Mouse (Mus musculus) brain, embryonic 18.5 days (tissue): ENCODE measurements around the gene Cacybp.

Source experiments
- DNase-seq: peaks from one replicate; pipeline ENCODE4 v3.0.0-alpha.2; 2012; ENCODE audit warnings: low read depth, low spot score

The Cacybp gene

DNA sequence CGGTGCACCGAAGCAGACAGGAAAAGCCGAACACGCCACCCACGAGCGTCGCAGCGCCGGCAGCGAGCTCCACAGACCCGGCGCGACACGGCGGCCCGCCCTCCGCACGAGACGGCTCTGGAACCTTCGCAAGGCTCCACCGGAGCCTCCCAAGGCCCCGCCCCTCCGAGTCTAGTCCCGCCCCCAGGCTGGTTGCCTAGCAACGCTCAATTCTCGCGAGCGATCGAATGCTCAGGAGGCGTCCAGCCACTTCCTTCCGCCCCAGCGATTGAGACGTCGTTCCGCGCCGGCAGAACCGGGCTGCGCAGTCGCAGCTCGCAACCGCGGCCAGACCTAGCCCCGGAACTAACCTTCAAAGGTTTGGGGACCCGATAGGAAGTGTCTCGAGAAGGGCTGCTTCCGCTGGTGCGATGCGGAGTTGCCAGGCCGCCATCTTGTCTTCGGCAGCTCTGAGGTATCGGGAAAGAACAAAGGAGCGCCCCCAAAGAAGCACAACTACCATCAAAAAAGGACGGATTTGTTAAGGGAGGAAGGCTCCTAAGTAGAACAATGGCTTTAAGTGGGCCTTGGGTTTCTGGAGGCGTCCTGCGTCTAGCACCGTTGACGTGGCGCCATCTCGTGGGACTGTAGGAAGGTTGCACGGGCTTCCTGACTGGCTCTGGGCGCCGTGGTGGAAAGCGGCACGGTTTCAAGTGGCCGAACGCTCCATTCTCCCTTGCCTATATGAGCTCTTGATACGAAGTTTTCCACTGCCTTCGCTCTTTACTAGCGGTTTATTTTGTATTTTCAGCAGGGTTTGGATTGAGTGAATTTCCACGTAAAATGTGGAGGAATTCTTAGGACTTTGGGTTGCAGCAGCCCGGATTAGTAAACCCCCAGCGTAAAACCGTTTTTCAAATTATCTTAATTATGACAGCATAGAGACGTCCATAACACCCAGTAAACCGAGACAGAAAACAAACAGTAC lies at the start of gene Cacybp:
Gene Cacybp, minus strand, starts transcription at position 173 of the 967 bp plus-strand sequence.
- peak; percentile 98 for DNase-seq

DNA sequence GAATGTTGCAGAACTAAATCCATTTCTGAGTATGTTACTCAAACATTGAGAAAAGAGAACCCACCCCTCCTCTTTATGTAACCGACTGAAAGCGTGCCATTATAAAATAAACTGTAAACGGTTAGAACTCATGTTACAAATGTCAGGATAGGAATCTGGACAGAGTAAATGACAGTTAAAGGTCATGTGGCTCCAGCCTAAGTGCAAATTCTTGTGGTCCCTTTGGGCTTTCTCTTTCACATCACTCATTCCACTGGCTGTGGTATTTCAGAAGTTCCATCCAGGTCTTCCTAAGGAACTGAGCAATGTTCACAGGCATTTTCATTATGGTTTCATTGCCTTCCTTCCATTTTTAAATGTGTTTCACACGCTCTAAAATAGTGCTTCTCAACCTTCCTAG lies 49.7 kb upstream of the Cacybp start:
- no peak for DNase-seq

DNA sequence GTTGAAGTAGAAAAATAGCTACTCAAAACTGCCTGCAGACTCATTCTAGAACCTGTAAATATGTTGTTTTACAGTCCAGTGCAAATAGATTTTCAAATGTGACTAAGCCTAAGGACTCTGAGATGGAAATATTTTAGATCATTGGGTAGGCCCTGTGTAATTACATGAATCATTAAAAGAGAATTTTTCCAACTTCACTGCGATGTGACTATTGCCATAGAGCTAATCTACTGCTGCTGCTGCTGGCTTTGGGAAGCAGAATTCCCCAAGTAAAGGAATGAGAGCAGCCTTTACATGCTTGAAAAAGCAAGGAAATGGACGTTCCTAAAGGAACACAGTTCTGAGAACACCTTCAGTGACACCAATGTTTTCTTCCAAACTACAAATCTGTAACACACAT lies 49.2 kb upstream of the Cacybp start:
- no peak for DNase-seq

DNA sequence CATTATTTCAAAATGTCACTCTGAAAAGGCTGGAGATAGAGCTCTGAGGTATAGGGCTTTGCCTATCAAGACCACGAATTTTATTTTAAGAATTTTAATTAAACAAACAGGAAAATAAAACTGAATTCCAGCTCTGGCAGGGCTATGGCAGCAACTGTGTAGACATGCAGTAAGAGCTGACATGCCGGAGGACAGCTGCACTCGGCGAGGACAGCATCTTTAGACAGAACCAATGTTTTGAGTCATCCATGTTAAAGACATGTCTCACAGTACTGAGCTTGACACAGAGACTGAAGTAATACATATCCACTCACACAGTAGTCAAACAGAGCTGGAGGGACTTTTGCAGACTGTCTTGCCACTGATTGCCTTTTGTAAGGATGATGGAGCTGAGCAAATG lies 47.9 kb upstream of the Cacybp start:
- DNase-seq, result no peak

DNA sequence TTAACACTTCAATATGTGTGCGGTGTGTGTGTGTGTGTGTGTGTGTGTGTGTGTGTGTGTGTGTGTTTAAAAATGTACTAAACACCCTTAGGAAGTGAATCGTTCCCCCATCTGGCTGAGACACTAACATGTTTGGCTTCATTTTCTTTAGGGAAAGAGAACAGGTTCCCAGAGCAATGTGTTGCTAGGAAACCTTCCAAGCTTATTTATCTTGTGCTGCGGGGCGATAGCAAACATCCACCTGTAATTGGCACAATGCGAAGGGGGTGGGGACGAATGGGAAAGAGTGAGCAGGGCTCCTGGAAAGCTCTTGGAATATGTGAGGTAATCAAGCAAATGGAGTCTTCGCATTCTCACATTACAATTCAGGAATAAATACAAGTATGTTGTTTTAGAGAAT lies 47.2 kb upstream of the Cacybp start:
- peak; percentile 56 for DNase-seq

DNA sequence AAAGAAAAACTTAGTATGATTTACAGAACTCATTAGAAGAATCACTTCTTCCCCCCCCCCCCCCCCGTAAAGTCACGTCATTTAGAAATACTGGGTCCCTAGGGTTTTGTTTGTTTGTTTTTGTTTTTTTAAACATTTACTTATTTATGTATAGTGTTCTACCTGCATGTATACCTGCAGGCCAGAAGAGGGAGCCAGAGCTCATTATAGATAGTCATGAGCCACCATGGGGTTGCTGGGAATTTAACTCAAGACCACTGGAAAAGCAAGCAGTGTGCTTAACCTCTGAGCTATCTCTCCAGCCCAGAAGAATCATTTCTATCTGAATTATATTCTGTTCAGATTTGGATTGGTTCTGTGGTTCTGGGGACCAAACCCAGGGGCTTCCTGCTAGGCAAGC lies 40.4 kb upstream of the Cacybp start:
- no peak for DNase-seq

DNA sequence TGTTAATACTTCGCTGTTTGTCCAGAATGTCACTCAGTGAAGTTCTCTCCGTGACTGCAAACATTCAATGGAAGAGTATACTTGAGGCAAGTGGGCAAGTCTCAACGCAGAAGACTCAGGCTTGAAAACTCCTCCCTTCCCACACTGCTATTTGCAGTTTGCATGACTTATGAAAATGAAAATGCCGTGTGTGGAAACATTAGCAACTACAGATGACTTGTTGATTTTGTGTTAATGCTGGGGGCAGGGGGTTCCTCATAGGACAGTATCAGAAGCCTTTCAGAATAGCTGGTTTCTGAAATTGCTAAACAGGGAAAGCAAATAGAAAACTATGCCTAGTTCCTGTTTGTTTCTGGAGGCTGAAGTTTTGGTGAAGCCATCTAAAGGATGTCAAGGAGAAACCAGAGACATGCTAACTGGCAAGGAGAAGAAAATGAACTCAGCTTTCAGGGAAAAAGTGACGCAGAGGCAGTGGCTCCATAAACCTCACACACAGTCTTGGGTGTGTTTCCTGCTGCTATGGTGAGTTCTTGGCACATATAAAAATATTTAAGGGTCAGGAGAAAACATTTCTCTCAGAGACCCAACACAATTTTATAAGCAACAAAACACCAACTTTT lies 38.8 kb upstream of the Cacybp start:
- DNase-seq, result no peak

DNA sequence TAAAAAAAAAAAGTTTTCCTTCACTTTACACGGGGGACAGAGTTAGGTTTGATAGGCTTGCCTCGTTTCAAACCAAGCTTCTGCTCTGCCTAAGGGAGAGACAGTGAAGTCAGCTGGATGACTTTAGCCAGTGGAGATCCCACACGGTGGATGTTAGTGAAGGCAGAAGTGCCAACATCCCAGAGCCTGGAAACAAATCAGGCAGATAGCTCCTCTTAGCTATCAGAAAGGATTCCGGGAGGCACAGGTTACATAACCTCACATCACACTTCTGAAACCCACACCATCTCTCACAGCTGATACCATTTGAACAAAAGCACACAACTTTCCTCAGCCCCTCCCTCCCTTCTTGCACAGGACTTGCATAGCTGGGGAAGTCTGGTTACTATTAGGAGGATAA lies 38.1 kb upstream of the Cacybp start:
- no peak for DNase-seq

DNA sequence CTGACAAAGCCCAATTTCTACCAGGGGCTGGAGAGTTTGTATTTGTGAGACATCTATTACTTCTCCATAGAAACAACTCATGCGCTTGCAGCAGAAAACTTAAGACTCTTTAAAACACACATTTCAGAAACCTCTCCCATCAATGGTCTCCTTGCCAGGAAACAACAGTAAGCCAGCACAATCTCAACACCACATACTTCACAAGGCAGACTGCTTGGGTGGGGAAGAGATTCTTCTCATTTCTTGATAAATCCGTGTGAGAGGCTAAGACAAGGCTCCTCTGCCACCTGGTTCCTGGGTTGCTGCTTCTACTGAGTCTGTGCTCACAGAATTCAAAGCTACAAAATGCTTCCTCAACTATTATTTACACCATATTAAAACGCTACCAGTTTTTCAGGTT lies 37.1 kb upstream of the Cacybp start:
- no peak for DNase-seq

DNA sequence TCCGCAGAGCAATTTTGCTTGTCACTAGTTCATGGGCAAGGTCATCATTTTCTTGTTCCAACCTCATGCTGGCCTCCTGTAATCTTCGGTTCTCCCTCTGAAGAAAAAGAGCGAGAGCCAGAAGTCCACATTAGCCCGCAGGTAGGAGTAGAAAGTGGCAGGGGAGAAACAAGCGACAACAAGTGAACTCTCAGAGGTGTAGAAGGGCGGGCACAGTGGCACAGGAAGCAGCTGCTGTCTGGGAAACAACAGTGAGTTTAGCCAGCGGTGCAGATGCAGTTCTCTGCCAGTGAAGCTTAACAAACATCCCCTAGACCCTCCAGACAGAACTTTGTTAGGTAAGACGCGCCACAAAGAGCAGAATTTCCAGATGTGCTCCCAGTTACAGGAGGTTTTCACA lies 34.8 kb upstream of the Cacybp start:
- no peak for DNase-seq

DNA sequence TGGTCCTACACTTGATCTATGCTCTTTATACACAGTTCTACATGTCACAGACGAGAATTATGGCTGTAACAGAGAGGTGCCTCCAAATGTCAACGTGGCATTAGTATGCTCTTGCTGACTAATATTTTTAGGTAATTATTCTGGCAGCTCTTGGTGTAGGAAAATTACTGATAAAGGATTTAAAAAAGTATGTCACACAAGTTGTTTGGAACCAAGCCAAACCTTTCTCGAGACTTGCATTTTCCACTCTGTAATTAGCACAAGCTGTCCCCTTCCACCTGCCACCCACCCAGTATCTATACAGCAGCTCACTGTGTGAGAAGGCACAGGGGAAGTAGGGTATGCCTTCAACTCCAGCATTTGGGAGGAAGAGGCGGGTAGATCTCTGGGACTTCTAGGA lies 34.2 kb upstream of the Cacybp start:
- DNase-seq, result no peak

DNA sequence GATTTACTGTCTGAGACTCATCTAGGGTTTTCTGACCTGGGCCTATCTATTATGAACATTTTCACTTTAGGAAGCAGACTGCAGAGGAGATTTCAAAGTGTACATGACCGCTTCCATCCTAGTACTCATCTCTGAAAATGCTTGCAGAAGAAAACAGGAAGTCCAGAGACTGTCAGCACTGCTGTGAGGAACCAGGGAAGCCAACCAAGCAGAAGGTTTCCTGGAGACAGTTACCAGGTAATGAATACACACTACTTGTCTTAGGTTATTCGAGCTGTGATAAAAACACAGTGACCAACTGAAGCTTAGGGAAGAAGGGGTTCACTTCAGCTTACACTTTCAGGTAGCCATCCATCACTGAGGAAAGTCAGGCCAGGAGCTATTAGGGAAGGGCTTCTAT lies 33.3 kb upstream of the Cacybp start:
- no peak for DNase-seq

DNA sequence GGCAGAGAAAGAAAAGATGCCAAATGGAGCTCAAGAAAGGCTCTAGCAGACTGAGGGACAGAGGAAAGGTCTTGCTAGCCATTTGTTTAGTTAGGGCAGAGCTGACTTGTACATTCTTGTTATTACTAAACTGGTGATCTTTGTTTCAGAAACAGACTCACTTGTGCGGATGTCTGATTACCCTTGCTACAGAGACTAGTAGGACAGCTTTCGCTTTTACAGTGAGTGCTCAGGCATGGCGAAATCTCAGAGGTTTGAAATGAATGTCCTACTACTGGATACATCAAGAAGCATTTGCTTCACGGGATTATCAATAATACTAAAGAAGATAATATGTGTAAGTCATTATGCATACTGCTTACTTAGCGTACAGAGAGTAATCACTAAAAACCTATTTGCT lies 32.0 kb upstream of the Cacybp start:
- DNase-seq, result no peak

DNA sequence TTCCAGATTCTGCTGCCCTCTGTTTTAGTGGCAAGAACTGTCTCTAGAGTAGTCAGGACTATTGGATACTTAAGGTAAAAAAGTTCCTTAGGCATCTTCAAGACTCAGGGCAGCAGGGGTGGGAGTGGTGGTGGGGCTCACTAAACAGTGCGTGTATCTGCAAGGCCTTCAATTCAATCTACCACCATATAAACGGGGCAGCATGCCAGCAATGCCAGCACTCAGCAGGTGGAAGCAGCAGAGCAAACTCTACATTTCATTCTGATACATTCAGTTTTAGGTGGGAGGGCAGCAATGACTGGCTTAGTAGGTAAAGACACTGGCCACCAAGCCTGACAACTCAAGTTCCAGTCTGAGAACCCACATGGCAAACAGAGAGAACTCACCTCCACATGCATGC lies 27.4 kb upstream of the Cacybp start:
- no peak for DNase-seq

DNA sequence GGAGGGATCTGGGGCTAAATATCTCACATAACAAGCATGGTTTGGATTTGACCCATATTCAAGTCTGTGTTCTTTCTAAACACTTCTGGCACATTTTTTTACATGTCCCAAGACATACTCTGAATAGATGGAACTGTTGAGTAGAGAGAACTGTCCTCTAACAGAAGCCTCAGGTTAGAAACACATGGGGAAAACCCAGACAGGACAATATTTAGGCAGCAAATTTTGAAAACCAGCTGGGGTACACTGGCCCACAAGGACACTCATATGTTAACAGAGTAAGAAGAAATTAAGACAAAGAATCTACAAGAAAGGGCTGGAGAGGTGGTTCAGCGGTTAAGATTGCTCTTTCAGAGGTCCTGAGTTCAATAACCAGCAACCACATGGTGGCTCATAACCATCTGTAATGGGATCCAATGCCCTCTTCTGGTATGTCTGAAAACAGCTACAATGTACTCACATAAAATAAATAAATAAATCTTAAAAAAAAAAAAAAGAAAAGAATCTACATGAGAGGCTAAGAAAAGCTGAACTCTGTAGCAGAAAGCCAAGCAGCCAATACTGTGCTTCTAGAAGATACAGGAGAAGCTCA lies 26.3 kb upstream of the Cacybp start:
- no peak for DNase-seq

DNA sequence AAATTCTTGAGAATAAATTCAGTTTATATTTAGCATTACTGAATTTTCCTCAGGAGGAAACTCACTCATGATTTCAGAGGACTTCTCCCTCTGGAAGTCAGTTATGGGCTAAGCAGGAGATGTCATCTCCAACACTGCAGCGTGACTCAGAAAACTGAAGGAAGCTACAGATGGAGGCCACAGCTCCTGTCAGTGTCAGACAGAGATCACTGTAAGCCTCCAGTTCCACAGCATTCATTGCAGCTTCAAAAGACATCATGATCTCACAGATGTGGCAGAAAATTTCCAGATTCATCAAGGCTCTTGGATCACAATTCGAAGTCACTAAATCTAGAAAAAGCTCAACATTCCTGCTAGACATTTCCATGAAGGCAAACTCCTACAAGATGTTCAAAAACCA lies 25.3 kb upstream of the Cacybp start:
- DNase-seq, result no peak

DNA sequence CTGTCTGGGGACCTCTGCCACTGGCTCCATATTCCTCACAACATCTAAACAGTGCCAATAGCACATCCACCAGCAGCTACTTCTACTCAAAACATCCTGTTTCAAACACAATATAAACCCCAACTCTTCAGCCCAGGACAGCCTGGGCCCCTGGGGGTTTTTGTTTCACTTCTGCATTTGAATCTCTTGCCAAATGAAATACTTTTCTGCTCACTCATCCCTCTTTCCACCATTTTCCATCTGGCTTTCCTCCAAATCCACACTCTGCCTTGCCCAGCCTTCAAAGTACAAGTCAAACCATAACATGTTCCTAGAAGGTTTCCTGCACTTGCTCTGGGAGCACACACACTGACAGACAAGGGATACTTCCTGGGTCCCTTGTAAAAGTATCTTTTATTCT lies 21.2 kb upstream of the Cacybp start:
- no peak for DNase-seq

DNA sequence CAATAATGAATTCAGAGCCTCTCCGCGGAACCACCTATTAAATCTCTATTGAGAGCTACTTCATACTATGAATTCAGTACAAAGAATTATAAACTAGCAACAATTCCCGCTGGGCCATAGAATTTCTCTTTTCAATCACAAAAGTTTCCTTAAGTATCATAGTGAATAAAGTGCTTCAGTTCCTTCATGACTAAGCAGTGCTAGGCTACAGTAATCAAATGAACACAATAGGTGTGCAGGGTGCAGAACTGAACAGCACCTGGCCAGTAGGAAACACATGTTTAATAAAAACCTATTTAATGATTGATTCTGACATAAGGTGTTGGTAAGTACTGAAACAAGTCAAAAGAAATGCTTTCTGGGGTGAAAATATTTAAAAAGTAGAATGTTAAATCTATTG lies 19.4 kb upstream of the Cacybp start:
- no peak for DNase-seq

DNA sequence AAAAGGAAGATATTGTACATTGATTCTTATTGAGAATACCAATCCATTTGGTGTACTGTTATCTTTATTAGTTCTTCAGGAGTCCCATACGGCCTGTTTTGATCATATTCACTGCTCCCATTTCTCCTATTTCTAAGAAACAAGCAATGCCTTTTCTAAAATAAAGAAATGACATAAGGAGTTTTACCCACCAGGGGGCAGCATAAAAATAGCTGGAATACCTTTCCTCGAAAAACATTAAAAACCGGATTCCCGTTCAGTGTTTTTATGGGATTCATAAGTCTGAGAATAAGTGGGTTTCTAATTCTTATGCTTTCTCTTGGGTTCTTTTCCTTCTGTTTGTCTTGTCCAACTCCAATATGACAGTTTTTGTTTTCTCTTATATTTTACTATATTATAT lies 18.3 kb upstream of the Cacybp start:
- no peak for DNase-seq

DNA sequence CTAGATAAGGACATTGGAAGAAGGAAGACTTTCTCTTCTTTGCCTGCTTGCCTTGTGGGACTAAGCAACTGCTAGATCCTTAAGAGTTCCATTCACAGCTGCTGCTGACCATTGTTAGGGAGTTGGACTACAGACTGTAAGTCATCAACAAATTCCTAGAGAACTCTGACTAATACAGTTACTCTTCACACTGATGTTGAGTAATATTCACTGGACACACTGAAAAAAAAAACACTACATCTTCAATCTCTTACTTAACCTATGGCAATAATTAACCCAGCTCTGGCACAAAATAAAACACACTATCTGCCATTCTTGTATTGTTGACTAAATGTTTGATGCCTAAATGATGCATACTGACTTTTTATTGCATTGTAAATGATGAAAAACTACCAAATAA lies 15.2 kb upstream of the Cacybp start:
- no peak for DNase-seq

DNA sequence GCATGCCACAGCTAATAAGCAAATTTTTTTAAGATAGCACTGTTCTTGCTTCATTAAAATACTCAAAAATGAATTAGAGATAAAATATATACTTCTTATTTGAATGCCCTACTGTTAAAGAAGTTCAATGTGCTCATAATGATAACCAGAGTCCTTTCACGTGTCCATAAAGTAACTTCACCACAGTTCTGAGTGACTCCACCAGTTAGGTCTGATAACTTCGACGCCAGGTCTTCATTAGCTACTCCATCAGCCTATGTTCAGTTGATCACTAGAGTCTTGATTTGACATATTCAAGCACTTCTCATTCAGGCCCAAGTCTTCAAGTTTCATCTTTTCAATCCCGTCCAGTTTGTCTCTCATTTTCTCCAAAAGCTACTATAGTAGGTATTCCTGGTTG lies 14.5 kb upstream of the Cacybp start:
- no peak for DNase-seq

DNA sequence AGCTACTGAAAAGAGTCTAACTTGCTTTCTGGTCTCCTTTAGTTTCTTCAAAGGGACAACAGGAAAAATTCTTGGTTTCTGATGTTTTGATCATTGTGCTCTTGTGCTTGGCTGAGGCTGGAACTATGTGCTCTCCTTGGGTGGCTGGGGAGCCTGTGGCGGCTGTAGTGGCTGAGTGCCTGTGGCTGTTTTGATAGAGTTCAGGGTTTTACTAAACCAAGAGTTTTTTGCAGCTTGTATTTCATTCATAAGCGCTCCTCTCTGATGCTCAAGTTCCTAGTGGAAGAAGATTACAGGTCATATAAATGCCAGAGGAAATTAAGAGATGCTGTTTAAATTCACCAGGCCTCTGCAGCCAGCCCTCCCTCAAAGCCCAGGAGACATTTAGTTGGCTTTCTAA lies 11.4 kb upstream of the Cacybp start:
- no peak for DNase-seq

DNA sequence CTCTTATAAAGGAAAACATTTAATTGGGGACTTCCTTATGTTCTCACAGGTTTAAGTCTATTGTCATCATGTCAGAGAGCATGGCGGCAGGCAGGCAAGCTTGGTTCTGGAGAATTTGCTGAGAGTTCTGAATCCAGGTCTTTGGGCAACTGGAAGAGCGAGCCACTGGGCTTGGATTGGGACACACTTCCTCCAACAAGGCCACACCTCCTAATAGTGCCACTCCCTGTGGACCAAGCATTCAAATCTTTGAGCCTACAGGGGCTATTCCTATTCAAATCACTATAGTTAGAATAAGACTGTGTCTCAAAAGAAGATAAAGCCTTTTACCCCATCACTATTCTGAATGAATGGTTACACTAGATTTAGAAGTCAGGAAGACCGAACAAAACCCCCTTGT lies 5.2 kb upstream of the Cacybp start:
- no peak for DNase-seq
